Mouse (Mus musculus) heart, adult 11 months (tissue): ENCODE measurements at regions not wholly inside any gene's neighbourhood (a gene's known extent, or its start where the extent isn't known, plus 50 kb on each side); places are given as distances from the start of the nearest gene placed in this dataset.

ENCODE experiments used
- DNase-seq: peaks from one replicate; pipeline ENCODE4 v3.0.0; 2022

DNA sequence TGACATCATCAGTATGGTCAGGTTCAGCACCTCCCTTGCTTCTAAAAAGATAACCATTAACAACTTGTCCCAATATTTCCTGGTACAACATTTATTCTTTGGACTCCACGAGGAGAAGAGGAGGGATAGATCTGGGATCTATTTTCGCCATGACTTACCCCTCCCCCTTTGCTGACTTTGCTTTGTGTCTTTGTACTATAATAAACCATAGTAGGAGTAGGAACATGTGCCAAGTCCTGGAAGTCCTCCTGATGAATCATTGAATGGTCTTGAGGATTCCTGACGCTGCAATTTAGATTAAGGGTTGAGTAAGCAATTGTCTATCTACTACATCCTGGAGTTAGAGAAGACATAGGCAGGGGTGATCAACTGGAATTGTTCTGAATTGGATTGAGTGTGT lies 71.2 kb downstream of the Rbm11 start:
- no peak for DNase-seq

DNA sequence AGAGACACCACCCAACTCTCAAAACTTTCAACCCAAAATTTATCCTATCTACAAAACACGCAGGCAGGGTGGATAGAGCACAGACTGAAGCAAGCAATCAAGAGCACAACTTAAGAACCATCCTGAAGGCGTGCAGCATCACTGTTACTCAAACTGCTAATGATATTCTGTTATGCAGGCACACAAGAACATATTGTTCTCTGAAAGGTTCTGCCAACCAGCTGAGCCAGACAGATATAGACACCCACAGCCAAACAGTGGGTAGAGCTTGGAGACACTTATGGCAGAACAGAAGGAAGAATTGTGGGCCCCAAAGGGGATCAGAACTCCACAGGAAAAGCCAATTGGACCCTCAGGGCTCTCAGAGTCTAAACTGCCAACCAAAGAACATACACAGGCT lies 74.9 kb downstream of the Rbm11 start:
- no peak for DNase-seq

DNA sequence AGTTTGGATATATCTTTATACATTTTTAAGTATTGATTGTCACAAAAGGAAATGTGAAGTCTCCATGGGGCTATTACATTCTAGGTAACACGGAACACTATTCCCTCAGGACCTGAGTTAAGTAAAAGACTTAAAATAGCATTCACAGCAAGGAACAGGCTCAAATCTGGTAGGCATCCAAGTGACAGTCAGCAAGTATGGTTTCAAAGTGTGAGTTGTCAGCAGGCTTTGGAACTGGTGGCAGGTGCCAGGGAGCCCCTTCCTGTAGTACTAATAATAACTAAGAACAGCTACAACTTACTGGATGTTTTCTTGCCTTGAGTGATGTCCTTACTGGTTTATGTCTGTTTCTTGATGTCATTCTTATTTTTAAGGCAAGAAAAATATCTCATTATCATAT lies 79.5 kb downstream of the Rbm11 start:
- peak; percentile 83 for DNase-seq

DNA sequence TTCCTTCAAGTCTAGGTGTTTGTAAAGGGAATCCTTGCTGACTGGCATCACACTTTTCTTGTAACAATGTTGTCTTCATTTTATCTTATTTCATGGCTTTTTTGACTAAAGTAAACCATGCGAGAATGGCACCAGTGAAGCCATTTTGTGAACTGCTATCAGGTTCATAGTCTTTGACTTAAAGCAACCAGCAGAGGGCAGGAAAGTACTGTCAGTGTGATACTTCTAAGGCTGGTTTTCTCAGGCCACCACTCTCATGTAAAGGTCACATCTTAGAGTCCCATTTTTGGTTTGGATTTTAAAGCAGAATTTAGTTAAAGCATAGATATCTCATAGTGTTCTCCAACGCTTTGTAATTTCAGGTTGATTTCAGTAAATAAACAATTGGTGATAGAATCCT lies 83.2 kb downstream of the Rbm11 start:
- no peak for DNase-seq

DNA sequence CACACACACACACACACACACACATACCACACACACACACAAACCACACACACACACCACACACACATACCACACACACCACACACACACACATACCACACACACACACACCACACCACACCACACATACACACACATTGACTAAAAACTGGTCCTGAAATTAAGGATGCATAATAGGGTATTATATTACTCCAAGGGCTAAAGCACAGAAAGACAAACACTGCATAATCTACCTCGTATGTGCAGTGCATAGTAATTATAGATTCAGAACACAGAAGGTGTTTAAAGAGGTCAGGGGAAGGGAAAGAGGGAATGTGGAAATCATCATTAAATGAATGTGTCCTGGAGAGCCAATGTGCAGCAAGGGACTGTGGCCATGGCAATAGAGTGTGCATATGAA lies 84.5 kb downstream of the Rbm11 start:
- DNase-seq = no peak
